Mouse (Mus musculus): Measurements from ENCODE around the gene Sds.

Sds gene

DNA sequence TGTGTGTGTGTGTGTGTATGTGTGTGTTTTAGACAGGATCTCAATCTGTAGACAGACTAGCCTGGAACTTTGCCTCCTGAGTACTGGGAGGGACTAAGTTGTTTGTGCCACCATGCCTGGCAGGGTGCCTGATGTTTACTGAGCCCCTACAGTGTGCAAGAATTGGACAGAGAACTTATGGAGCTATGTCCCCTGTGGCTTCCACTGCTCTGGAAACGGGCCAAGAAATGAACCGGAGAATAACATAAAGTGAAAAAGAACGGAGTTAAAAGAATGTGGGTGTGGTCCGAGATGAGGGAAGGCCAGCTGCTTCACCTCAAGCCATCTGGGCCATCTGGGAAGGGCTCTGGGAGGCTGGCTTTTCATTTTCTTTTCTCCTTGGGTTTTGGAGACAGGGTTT lies 38.4 kb downstream of the Sds start:
- no peak for DNase-seq (ENCODE audit: low spot score in 2 of 2)

DNA sequence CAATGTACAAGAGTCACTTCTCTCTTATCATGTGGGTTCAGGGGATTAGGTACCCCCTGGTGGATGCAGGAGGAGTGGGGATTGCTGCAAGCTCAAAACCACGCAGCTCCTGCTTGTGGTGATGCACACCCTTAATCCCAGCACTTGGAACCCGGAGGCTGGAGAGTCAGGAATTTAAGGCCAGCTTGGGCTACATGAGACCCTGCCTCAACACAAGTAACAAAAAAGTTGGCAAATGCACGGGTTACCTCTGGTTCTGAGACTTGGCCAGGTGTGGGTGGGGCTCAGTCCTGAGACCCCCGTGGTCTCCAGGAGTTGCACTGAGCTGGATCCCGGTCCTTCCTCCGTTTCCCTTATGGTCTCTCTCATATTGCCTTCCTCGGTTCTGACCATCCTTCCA lies 39.1 kb downstream of the Sds start:
- no peak for DNase-seq (ENCODE audit: low spot score in 2 of 2)

DNA sequence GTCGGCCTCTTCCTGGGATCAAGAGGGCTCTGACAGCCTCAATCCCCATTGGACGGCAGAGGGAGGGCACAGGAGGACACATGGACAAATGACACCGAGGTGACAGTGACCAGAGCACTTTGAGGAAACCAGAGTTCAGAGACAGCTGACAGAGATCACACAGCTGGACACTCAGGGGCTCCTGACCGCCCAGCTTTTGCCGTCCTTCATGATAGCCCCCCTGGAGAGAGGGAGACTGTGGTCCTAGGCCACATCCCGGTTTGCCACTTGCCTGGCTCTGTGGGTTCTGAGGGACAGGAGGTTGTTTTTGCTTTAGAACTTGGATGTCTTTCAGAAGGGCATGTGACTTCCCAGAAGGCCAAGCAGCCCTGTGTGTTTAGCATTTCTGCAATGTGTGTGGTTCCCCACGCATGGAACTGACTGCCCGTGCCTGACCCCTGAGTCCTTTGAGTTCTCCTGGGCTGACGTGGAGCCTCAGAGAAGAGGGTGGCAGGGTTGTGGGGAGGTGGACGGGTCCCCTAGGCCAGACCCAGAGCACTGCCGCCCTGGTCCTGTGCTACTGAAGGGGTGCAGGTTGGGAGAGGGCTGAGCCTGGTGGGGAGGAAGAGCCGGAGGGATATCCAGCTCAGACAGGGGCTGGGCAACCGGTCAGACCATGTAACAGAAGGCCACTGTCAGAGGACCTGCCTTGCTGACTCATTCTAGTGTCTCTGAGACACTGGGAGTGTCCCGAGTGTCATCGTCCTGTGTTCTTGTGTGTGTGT lies 40.1 kb downstream of the Sds start:
- DNase-seq (ENCODE audit: low spot score in 2 of 2) = no peak

DNA sequence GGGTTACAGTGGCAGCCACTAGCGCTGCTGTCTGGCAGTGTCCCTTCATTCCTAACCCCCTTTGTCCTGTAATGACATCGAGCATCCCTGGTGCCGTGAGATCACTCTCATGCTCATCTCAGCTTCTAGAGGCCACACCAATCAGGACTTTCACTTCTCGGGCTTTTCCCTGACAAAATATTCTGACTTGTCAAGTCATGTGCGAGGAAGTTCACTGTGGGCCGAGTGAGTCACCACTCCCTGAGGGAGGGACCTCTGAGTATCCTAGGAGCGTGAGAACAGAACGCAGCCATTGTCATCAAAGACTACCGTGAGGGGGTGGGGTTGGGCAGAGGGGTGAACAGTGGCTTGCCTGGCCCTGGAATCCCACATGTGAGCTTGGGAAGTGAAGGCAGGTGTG lies 41.2 kb downstream of the Sds start:
- no peak for DNase-seq (ENCODE audit: low spot score in 2 of 2)

DNA sequence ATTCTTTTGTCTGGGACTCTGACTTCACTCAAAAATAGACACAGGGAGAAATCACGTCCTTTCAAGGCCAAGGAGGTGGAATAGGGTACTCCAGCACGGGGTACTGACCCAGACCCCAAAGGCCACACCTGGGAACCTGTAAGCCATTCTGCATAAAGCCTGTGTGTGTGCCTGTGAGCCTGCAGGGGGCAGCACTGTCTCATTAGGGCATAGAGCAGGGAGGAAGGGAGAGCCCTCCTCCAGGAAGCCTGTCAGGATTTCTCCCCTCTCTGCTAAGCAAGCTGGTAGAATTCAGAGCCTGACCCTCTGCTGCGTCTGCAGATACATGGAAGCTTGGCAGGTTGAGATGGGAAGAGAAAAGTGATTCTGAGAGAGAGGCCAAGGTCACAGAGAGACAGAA lies 46.3 kb downstream of the Sds start:
- no peak for DNase-seq (ENCODE audit: low spot score in 2 of 2)

DNA sequence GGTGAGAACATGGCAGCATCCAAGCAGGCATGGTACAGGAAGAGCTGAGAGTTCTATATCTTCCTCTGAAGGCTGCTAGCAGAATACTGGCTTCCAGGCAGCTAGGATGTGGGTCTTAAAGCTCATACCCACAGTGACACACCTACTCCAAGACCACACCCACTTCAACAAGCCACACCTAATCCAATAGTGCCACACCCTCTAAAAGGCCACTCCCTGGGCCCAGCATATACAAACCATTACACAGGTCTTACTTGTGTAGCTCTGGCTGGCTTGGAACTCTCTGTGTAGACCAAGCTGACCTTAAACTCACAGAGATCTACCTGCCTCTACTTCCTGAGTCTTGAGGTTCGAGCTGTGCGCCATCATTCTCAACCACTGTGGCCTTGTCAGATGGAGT lies 48.4 kb downstream of the Sds start:
- no peak for DNase-seq (ENCODE audit: low spot score in 2 of 2)

DNA sequence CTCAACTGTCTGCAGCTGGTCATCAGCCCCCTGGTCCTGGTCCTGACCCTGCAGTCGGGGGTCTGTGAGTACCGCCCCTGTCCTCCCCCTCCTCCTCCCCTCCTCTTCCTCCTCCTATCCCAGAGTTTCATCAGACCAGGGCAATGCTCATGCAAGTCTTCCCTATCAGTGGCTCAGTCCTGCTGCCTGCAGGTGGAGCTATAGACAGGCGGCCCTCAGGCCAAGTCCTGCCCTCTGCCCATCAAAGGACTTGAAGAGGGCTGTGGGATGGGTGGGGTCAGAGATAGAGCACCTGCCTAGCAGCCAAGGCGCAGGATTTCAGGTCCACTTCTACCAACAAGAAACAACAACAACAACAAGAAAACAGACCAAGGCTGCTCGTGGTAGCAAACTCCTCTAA lies 49.4 kb downstream of the Sds start:
- no peak for DNase-seq (ENCODE audit: low spot score in 2 of 2)

DNA sequence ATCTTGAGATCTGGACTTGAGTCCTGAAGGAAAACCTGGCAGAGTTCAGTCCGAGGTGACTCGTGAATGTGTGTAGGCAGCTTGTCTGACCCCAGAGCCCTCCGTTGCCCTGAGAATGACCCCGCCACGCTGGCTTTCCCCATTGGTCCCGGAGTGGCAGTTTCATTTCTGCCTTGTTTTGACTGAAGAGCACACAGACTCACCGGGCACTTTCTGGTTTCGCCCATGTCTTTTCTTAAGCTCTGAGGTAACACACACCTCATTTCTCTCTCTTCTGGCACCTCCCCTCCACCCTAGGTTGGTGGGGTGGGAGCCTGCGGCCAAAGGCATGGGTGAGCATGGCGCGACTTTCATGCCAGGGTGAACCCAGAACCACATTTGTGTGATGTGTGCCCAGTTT lies 50.0 kb downstream of the Sds start:
- DNase-seq (ENCODE audit: low spot score in 2 of 2) = no peak

DNA sequence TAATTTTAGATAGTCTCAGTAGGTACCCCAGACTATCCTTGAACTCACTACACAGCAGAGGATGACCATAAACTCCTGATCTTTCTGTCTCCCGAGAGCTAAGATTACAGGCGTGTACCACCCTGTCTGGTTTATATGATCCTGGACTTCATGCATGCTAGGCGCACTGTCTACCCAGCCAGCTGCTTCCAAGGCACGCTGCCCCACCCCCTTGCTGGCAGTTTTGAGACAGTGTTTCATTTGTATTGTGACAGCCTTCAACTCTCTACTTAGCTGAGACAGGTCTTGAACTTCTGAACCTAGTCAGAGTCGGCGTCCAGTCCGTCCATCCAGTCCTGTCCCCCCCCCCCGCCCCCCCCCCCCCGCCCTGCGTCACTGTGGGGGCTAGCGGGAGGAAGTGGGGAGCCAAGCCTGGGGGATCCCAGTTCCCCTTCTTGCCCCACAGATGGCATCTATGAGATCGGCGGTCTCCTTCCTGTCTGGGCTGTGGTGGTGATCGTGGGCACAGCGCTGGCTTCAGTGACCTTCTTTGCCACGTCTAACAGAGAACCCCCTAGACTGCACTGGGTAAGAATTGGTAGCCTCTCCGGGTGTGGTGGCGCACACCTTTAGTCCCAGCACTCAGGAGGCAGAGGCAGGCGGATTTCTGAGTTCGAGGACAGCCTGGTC lies 51.1 kb downstream of the Sds start:
- no peak for DNase-seq (ENCODE audit: low spot score in 2 of 2)

DNA sequence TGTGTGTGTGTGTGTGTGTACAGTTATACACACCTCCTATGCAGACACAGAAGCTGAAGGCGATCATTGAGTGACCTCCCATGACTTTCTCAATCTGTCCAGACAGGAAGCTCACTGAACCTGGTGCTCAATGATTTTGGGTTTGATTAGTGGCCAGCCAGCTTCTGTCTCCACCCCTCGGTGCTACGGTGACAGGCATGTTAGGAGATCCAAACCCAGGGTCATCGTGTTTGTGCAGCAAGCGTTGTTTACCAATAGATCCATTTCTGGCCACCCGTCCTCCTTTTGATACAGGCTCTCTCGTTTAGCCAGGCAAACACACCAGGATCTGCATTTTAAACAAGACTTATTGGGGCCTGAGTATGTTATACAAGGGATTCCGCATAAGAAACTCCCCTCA lies 55.3 kb downstream of the Sds start:
- no peak for DNase-seq (ENCODE audit: low spot score in 2 of 2)

Measured in right cerebral cortex, postnatal 36 days (tissue).